Mouse (Mus musculus): ENCODE results near the gene Mxra8. TPM values are rescaled to one million over a fixed set of nuclear protein-coding genes. Genes with fewer than 3 reads are reported as not detected.

The Mxra8 gene
- 38.5 and 39.9 TPM in 2 replicates for polyA plus RNA-seq (2015; fragmentation: Nextera tagmentation; extraction: Ambion mirVana)

DNA sequence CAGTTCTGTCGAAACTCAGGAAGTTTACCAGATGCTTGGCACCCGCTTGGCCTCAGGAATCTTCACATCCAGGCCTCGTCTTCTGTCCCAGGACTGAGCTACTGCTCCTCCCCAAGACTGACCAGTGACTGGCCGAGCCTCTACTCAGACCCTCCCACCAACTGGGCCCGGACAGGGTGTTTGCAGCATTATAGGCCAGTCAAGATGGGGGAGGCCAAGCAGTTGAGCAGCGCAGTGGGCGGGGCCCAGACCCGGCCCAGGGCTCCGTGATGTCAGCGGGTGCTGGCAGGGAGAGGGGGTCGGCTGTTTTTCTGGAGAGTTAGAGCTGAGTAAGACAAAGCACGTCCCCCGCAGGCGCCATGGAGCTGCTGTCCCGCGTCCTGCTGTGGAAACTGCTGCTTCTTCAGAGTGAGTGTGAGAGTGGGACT, at the start of gene Mxra8:
Gene Mxra8, plus strand, starts transcription at position 198 of the 428 bp plus-strand sequence.
- peak within 1 kb of the TSS; percentile 87 for H3K4me2 ChIP-seq (replicated peaks; ENCODE audit: low read depth)
- 25% methylated on average over 16 of the region's 16 CpGs for WGBS
- H3K4me1 ChIP-seq (replicated peaks; ENCODE audit: control insufficient read depth, insufficient read depth, low read length) = no peaks in the 10 kb centered on the region
- peaks cover 9% of the 10 kb centered on the region; the same call in 1 of the 2 replicates for H3K36me3 ChIP-seq (ENCODE audit: control insufficient read depth, insufficient read depth)
- H3K9ac ChIP-seq (ENCODE audit: low read depth, low read length) = peak within 1 kb of the TSS; percentile 58
- peak; percentile 62 for ATAC-seq
- no peaks in the 10 kb centered on the region for H3K9me3 ChIP-seq (ENCODE audit: control insufficient read depth)
- peak within 1 kb of the TSS; percentile 74 for H3K27ac ChIP-seq (ENCODE audit: low read depth, low read length)
- no peaks in the 10 kb centered on the region for H3K27me3 ChIP-seq (replicated peaks; ENCODE audit: control insufficient read depth, insufficient read depth, low read length)
- TF ChIP-seq CTCF (IDR thresholded peaks at IDR 0.05; ENCODE audit: low read depth) = no peak
- H3K4me3 ChIP-seq (ENCODE audit: low read depth, low read length) = peak within 1 kb of the TSS; percentile 50

DNA sequence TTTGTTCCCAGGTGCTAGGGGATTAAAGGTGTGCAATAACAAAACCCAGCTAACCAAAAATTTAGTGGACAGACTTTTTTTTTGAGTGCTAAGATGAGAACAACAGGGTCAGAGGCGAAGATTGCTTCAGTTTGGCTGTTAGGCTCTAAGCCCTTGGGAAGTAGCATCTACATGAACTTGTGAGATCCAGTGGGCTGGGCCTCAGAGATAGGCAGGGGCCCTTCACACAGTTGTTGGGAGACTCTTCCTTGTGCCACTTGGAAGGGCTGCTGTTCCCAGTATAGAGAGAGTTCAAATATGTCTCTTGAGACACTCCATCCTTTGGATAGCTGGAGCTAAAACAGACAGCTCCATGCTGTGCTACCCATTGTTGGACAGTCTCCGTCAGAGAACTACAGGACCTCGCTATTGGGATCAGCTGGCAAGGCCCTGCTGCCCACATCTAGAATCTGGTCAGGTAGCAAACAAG, 49.4 kb upstream of the Mxra8 start, which contains the start of gene Ankrd65:
Gene Ankrd65, plus strand, starts transcription at position 419 of the 469 bp plus-strand sequence.
- TF ChIP-seq CTCF (IDR thresholded peaks at IDR 0.05; ENCODE audit: low read depth) = no peak
- Histone ChIP-seq H3K4me1 (replicated peaks; ENCODE audit: control insufficient read depth, insufficient read depth, low read length) (peaks cover 3% of the 10 kb centered on the region), H3K4me3 (ENCODE audit: low read depth, low read length) (no peak within 1 kb of the TSS), H3K9me3 (ENCODE audit: control insufficient read depth) (no peaks in the 10 kb centered on the region), H3K27ac (ENCODE audit: low read depth, low read length) (no peak within 1 kb of the TSS), H3K27me3 (replicated peaks; ENCODE audit: control insufficient read depth, insufficient read depth, low read length) (no peaks in the 10 kb centered on the region), H3K4me2 (replicated peaks; ENCODE audit: low read depth) (no peak within 1 kb of the TSS), H3K9ac (ENCODE audit: low read depth, low read length) (no peak within 1 kb of the TSS), H3K36me3 (ENCODE audit: control insufficient read depth, insufficient read depth) (no peaks in the 10 kb centered on the region)
- 87% methylated on average over 3 of the region's 3 CpGs for WGBS
- no peak for ATAC-seq

DNA sequence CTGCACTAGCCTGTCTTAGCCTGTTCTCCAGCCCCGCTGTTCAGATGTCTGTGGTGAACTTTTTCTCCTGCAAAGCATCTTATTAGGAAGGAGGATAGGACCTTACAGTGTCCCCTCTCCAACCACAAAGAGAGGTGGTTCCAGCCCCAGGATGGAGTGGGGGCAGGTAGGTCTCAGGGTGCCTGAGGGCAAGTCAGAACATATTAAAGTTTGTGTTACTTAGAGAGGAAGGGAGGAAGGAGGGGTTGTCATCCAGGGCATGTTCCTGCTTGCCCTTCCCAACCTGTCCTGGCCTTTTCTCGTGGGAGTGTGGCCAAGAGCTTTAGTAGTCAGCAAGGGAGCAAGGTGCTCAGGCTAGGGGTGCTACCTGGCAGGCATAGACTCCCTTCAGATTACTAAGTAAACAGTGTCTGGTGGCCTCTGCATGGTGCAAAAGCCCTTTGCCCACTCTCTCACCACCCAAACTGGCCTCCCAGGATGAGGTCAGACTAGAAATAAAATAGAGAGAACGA, 48.8 kb upstream of the Mxra8 start:
- H3K4me3 ChIP-seq (ENCODE audit: low read depth, low read length) = no peak overlapping the region
- H3K4me2 ChIP-seq (replicated peaks; ENCODE audit: low read depth) = no peak overlapping the region
- TF ChIP-seq CTCF (IDR thresholded peaks at IDR 0.05; ENCODE audit: low read depth) = no peak
- H3K9me3 ChIP-seq (ENCODE audit: control insufficient read depth) = no peaks in the 10 kb centered on the region
- H3K27ac ChIP-seq (ENCODE audit: low read depth, low read length) = no peak overlapping the region
- WGBS = 46% methylated on average over 3 of the region's 3 CpGs
- no peaks in the 10 kb centered on the region for H3K36me3 ChIP-seq (ENCODE audit: control insufficient read depth, insufficient read depth)
- H3K27me3 ChIP-seq (replicated peaks; ENCODE audit: control insufficient read depth, insufficient read depth, low read length) = no peaks in the 10 kb centered on the region
- ATAC-seq = peak; percentile 40; the same call in 1 of the 2 replicates
- no peaks in the 10 kb centered on the region for H3K4me1 ChIP-seq (replicated peaks; ENCODE audit: control insufficient read depth, insufficient read depth, low read length)
- no peak overlapping the region for H3K9ac ChIP-seq (ENCODE audit: low read depth, low read length)

DNA sequence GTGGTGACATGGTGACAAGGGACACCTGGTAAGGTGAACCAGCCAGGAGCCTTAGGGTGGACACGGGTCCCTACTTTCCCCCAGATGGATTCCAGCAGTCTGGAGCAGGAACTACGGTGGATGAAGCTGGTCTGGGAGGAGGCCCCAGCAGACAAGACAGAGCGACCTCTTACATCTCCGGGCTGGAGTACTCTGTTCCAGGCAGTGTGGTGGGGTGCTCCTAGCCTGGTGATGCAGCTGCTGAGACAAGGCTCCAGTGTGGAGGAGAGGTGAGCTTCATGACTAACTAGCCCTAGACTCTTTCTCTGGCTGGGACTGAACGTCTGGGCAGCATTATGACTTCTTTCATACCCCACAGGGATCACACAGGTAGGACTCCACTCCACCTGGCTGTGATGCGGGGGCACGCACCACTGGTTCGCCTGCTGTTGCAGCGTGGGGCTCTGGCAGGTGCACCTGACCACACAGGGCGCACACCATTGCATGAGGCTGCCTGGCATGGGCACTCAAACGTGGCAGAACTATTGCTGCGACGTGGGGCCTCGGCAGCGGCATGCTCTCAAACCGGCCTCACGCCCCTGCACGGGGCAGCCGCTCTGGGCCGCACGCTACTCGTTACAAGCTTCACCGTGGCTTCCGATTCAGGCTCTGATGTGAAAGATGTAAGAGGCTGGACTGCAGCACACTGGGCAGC, 48.1 kb upstream of the Mxra8 start:
- Histone ChIP-seq H3K9ac (ENCODE audit: low read depth, low read length) (no peak overlapping the region), H3K4me3 (ENCODE audit: low read depth, low read length) (no peak overlapping the region), H3K27me3 (replicated peaks; ENCODE audit: control insufficient read depth, insufficient read depth, low read length) (no peaks in the 10 kb centered on the region), H3K4me1 (replicated peaks; ENCODE audit: control insufficient read depth, insufficient read depth, low read length) (no peaks in the 10 kb centered on the region), H3K9me3 (ENCODE audit: control insufficient read depth) (no peaks in the 10 kb centered on the region), H3K27ac (ENCODE audit: low read depth, low read length) (no peak overlapping the region), H3K36me3 (ENCODE audit: control insufficient read depth, insufficient read depth) (no peaks in the 10 kb centered on the region), H3K4me2 (replicated peaks; ENCODE audit: low read depth) (no peak overlapping the region)
- no peak for ATAC-seq
- no peak for TF ChIP-seq CTCF (IDR thresholded peaks at IDR 0.05; ENCODE audit: low read depth)
- 74% methylated on average over 24 of the region's 24 CpGs for whole genome bisulfite sequencing

DNA sequence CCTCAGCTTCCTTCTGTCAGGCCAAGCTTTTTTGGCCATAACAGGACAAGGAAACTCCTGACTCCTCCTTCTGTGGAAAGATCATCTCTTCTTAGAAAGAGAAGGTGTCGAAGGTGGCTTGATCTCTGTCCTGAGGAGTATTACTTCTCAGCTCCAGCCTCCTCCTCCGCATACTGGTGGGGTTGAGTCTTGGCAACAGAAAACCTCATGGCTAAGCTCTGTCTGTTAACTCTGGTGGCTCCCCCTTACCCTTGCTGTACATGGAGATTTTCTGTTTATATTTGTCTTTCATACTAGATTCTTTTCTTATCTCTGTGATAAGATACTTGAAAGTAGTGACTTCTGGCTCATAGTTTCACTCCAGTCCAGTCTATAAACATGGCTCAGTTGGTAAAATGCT, 45.8 kb upstream of the Mxra8 start:
- no peak for TF ChIP-seq CTCF (IDR thresholded peaks at IDR 0.05; ENCODE audit: low read depth)

DNA sequence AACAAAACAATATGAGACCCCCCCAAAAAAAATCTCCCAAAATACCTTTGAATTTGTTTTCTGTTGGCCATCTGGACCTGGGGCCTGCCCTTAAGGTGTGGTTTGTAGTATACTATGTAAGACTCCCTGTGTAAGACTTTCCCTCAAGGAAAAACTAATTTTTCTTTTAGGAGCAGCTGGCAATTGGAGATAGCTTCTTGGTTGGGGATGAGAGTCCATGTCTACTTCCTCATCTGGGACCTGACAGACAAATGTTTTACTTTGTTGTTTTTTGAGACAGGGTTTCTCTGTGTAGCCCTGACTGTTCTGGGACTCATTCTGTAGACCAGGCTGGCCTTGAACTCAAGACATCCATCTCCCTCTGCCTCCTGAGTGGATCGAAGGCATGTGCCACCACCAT, 37.4 kb upstream of the Mxra8 start:
- ATAC-seq = no peak
- TF ChIP-seq CTCF (IDR thresholded peaks at IDR 0.05; ENCODE audit: low read depth) = no peak
- H3K27ac ChIP-seq (ENCODE audit: low read depth, low read length) = no peak overlapping the region
- H3K4me1 ChIP-seq (replicated peaks; ENCODE audit: control insufficient read depth, insufficient read depth, low read length) = peaks cover 10% of the 10 kb centered on the region; the same call in 1 of the 2 replicates
- H3K9ac ChIP-seq (ENCODE audit: low read depth, low read length) = no peak overlapping the region
- 100% methylated on average over 1 of the region's 1 CpGs for WGBS
- no peaks in the 10 kb centered on the region; the same call in 1 of the 2 replicates for H3K36me3 ChIP-seq (ENCODE audit: control insufficient read depth, insufficient read depth)
- no peak overlapping the region for H3K4me3 ChIP-seq (ENCODE audit: low read depth, low read length)
- no peaks in the 10 kb centered on the region for H3K9me3 ChIP-seq (ENCODE audit: control insufficient read depth)
- H3K27me3 ChIP-seq (replicated peaks; ENCODE audit: control insufficient read depth, insufficient read depth, low read length) = no peaks in the 10 kb centered on the region
- no peak overlapping the region for H3K4me2 ChIP-seq (replicated peaks; ENCODE audit: low read depth)

More for the DNA sequence above, 45.8 kb upstream of the Mxra8 start:
- H3K4me1 ChIP-seq (replicated peaks; ENCODE audit: control insufficient read depth, insufficient read depth, low read length) = no peaks in the 10 kb centered on the region
- 55% methylated on average over 2 of the region's 2 CpGs for WGBS
- H3K9ac ChIP-seq (ENCODE audit: low read depth, low read length) = no peak overlapping the region
- no peak overlapping the region for H3K27ac ChIP-seq (ENCODE audit: low read depth, low read length)
- no peak overlapping the region for H3K4me3 ChIP-seq (ENCODE audit: low read depth, low read length)
- no peaks in the 10 kb centered on the region for H3K9me3 ChIP-seq (ENCODE audit: control insufficient read depth)
- no peaks in the 10 kb centered on the region for H3K36me3 ChIP-seq (ENCODE audit: control insufficient read depth, insufficient read depth)
- no peaks in the 10 kb centered on the region for H3K27me3 ChIP-seq (replicated peaks; ENCODE audit: control insufficient read depth, insufficient read depth, low read length)
- no peak for ATAC-seq
- no peak overlapping the region for H3K4me2 ChIP-seq (replicated peaks; ENCODE audit: low read depth)
